Mouse (Mus musculus) heart, adult 2 months (tissue): ENCODE data around the gene Minpp1. TPM values are rescaled to one million over a fixed set of nuclear protein-coding genes. Genes with fewer than 3 reads are reported as not detected.

Source experiments
- DNase-seq, 2 experiments: peaks; one replicate each; pipeline ENCODE4 v3.0.0; 2021
- H3K27ac ChIP-seq: fragments of 200-600 bp; 2 replicates; pipeline ENCODE4 v1.8.1; 2022
- H3K27me3 ChIP-seq: fragments of 200-500 bp; 2 replicates; pipeline ENCODE4 v1.6.1; 2012; ENCODE audit warnings: mild to moderate bottlenecking, low read length, inconsistent platforms, mixed read lengths; ENCODE audit not compliant: control insufficient read depth, insufficient read depth
- H3K36me3 ChIP-seq: fragments of 200-500 bp; 2 replicates; pipeline ENCODE4 v1.6.1; 2012; ENCODE audit warnings: low read length, inconsistent platforms; ENCODE audit not compliant: control insufficient read depth, insufficient read depth
- H3K4me1 ChIP-seq: fragments of 200-500 bp; 2 replicates; pipeline ENCODE4 v1.6.1; 2011; ENCODE audit warnings: low read length; ENCODE audit not compliant: control insufficient read depth, insufficient read depth
- H3K4me3 ChIP-seq: fragments of 200-600 bp; 2 replicates; pipeline ENCODE4 v1.8.1; 2022
- H3K79me2 ChIP-seq: fragments of 200-500 bp; replicated peaks from 2 replicates; pipeline ENCODE4 v1.6.1; 2012; ENCODE audit warnings: mild to moderate bottlenecking, inconsistent platforms, low read length, moderate library complexity, mixed read lengths; ENCODE audit not compliant: control insufficient read depth, insufficient read depth
- H3K9ac ChIP-seq: fragments of 200-500 bp; 2 replicates; pipeline ENCODE4 v1.6.1; 2012; ENCODE audit warnings: low read depth, mild to moderate bottlenecking, control low read depth, inconsistent platforms, low read length, mixed read lengths
- CTCF ChIP-seq: fragments of 200-600 bp; IDR thresholded peaks from 2 replicates; pipeline ENCODE4 v1.8.1; 2022; ENCODE audit warnings: antibody characterized with exemption, mild to moderate bottlenecking, moderate library complexity
- EP300 ChIP-seq: fragments of 200-500 bp; IDR thresholded peaks from 2 replicates; pipeline ENCODE4 v1.6.1; 2011; ENCODE audit warnings: low read depth, low read length, control low read depth; ENCODE audit not compliant: insufficient read depth
- POLR2A ChIP-seq: fragments of 200-500 bp; IDR thresholded peaks from 2 replicates; pipeline ENCODE4 v1.6.1; 2011; ENCODE audit warnings: mild to moderate bottlenecking, low read depth, low read length, control low read depth; ENCODE audit not compliant: insufficient read depth
- WGBS: fragments of 180-500 bp; shearing (Covaris S2); methylation state at CpG from one replicate; pipeline ENCODE4 v1.1.7; 2018; 5-methylcytosine and 5-hydroxymethylcytosine counted together
- intact Hi-C: fragments of 180-260 bp; cut with DNase I; formaldehyde crosslinking; loops from one replicate; pipeline ENCODE4 v1.15.1; 2025
- polyA plus RNA-seq: library from polyadenylated mRNA; depleted of rRNA; stranded (reverse); fragments of >200 nt; gene quantifications from 2 replicates; pipeline ENCODE4 v1.2.3, GENCODE M21; 2012
- total RNA-seq, 2 experiments: library from RNA; stranded (reverse); gene quantifications; 2 replicates each; pipeline ENCODE4 v1.2.3; 2021

The Minpp1 gene
- total and polyA plus RNA-seq, 3 experiments = 8.7 to 14.3 (median 14.2) TPM

DNA sequence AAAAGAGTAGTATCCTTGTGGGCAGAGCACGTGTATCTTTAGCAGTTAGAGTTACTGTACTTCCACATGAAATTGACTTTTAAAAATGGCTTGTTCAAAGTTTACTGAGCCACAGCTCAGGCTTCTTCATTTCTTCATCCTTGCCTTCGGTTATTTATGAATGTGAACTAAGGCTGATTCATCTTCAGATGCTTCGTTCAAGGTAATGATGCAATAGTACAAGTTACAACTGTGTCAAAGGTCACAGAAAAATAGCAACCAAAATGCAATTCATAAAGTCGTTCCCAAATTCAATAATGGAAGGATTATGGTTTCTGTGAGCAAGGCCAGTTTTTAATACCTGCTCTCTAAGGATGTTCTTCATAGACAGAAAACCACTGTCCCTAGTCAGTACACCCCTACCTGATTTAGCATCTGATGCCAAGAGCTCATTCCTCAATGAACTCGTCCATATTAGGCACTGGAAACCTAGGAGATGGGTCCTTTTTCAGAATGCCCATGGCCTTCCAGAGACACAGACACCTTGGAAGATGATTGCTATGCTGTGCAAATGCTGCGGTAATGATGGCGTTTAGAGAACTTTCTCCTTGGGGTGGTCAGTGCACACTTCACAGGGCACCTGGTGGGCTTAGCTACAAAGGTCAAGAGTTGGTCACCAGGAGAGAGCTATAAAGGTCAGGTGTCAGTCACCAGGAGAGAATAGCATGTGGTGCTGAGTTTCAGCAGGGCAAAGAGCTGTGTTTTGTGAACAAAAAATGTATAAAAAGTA, 47.4 kb downstream of the Minpp1 start:
- TF ChIP-seq CTCF = no peak
- TF ChIP-seq POLR2A = no peak
- TF ChIP-seq EP300 = no peak
- Histone ChIP-seq H3K79me2 (no peaks in the 10 kb centered on the region), H3K27me3 (no peaks in the 10 kb centered on the region), H3K9ac (no peak overlapping the region), H3K4me1 (peaks cover 7% of the 10 kb centered on the region), H3K36me3 (no peaks in the 10 kb centered on the region), H3K27ac (no peak overlapping the region; the same call in 1 of the 2 replicates), H3K4me3 (no peak overlapping the region)
- no peak for DNase-seq
- 60% methylated on average over 7 of the region's 7 CpGs for WGBS
- intact Hi-C loops = no loop called here

- DNase-seq = no peak
- H3K4me3 ChIP-seq = no peak overlapping the region
- no peak overlapping the region for H3K9ac ChIP-seq
- peaks cover 7% of the 10 kb centered on the region for H3K4me1 ChIP-seq
- H3K36me3 ChIP-seq = no peaks in the 10 kb centered on the region
- H3K27me3 ChIP-seq = no peaks in the 10 kb centered on the region
- TF ChIP-seq EP300 (no peak), CTCF (no peak), POLR2A (no peak)
- H3K27ac ChIP-seq = no peak overlapping the region
- no peaks in the 10 kb centered on the region for H3K79me2 ChIP-seq
- intact Hi-C loops = no loop called here
Observed at GRCm38 (mm10) chr19:32534887-32535286, 49.3 kb downstream of the Minpp1 start.

DNA sequence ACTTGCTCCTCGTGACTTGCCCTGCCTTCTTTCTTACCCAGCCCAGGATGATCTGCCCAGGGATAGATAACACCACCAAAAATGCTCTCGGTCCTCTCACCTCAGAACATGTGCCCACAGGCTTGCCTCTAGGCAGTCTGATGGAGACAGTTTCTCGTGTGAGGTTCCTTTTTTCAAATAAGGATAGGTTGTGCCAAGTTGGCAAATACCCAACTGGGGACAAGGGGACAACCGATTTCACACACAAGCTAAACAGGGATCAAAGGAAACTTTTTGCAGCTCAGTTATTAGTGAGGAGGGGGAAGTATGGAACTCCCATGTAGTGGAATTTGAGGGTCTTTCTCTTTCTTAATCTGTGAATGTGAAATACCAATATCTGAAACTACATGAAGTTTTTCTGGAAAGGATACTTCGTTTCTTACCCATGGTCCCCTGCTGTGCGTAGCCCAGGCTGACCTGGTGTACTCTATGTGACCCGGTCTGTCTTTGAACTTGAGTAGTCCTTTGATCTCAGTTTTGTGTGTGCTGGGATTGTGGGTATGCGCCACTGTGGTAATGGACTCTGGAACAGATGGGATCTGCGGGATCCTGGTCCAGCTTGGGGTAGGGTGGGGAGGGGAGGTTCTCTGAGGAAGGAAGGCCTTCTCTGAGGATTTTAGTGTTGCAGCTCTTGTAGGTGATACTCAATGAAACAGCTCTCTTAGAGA, 57.4 kb downstream of the Minpp1 start:
- Histone ChIP-seq H3K27ac (no peak overlapping the region), H3K27me3 (no peaks in the 10 kb centered on the region), H3K4me1 (peaks cover 1% of the 10 kb centered on the region), H3K4me3 (no peak overlapping the region), H3K79me2 (no peaks in the 10 kb centered on the region), H3K9ac (no peak overlapping the region), H3K36me3 (no peaks in the 10 kb centered on the region)
- TF ChIP-seq POLR2A (no peak), EP300 (no peak), CTCF (no peak)
- intact Hi-C loops = no loop called here
- WGBS = 76% methylated on average over 9 of the region's 9 CpGs
- DNase-seq = no peak

GRCm38 (mm10) chr19:32547396-32547795, 61.8 kb downstream of the Minpp1 start:
- intact Hi-C loops = no loop called here
- Histone ChIP-seq H3K27me3 (no peaks in the 10 kb centered on the region), H3K9ac (no peak overlapping the region), H3K4me1 (peaks cover 6% of the 10 kb centered on the region), H3K27ac (no peak overlapping the region), H3K36me3 (no peaks in the 10 kb centered on the region), H3K4me3 (no peak overlapping the region), H3K79me2 (no peaks in the 10 kb centered on the region)
- WGBS = 40% methylated on average over 3 of the region's 3 CpGs
- DNase-seq = peak in 1 of 2 experiments; percentile 31
- TF ChIP-seq POLR2A (no peak), CTCF (no peak), EP300 (no peak)

GRCm38 (mm10) chr19:32548202-32548601, 62.6 kb downstream of the Minpp1 start:
- no peaks in the 10 kb centered on the region for H3K27me3 ChIP-seq
- no peak overlapping the region for H3K27ac ChIP-seq
- no peaks in the 10 kb centered on the region for H3K79me2 ChIP-seq
- DNase-seq = no peak
- intact Hi-C loops = no loop called here
- H3K9ac ChIP-seq = no peak overlapping the region
- peaks cover 6% of the 10 kb centered on the region for H3K4me1 ChIP-seq
- WGBS = 88% methylated on average over 15 of the region's 15 CpGs
- no peaks in the 10 kb centered on the region for H3K36me3 ChIP-seq
- no peak for TF ChIP-seq CTCF
- no peak for TF ChIP-seq POLR2A
- TF ChIP-seq EP300 = no peak
- H3K4me3 ChIP-seq = no peak overlapping the region

DNA sequence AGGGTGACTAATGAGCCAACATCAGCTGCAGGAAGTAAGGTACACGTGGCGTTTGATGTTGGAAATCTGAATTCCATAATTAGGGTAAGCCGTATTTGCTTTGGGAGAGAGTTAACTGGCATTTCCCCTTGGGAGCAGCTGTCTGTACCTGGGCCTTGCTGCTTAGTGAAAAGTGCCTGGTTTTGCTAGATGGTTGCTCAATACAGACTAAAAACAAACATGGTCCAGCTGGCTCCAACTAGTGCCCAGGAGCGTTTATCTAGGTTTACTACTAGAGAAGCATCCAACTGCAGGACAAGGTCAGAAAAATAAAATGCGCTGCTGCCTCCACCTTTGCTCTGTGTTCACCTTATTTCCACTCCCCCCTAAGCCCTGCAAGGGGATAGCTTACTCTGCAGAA, 64.9 kb downstream of the Minpp1 start:
- TF ChIP-seq CTCF (no peak), EP300 (no peak), POLR2A (no peak)
- H3K4me1 ChIP-seq = peaks cover 7% of the 10 kb centered on the region
- no peaks in the 10 kb centered on the region for H3K27me3 ChIP-seq
- 49% methylated on average over 5 of the region's 5 CpGs for WGBS
- H3K27ac ChIP-seq = peak overlapping the region; percentile 33; the same call in 1 of the 2 replicates
- peak in 1 of 2 experiments; percentile 24 for DNase-seq
- no peaks in the 10 kb centered on the region for H3K79me2 ChIP-seq
- no peak overlapping the region for H3K9ac ChIP-seq
- intact Hi-C loops = no loop called here
- H3K36me3 ChIP-seq = no peaks in the 10 kb centered on the region
- H3K4me3 ChIP-seq = no peak overlapping the region
